Mouse (Mus musculus): ENCODE measurements around the gene Whamm.

GRCm38 (mm10) chr7:81592686-81593085, 21.6 kb downstream of the Whamm start:
- TF ChIP-seq CTCF (conservative IDR thresholded peaks at IDR 0.05; ENCODE audit: low read length) (no peak), NANOG (IDR thresholded peaks at IDR 0.05; ENCODE audit: borderline replicate concordance, low read length) (no peak)
